ENCODE assay signal across 15 mouse cellular contexts in genomic region chr7:121446281-121446680, GRCm38 (mm10). TPM values are rescaled to one million over a fixed set of nuclear protein-coding genes. Genes with fewer than 3 reads are reported as not detected.
DNase-seq lines count a peak whose midpoint lies in the region; ATAC-seq and TF ChIP-seq lines count a peak whose summit lies in the region.
"Had no signal": no experiment of that assay in that cellular context is flagged by ENCODE, and none has a peak within 500 bp of the region (broad histone marks: within the 10 kb centered on the region; RNA-seq: fewer than 3 reads in every experiment).

No protein-coding gene starts in this region.

- H3K36me3 ChIP-seq in midbrain, embryonic 11.5 days (ENCODE audit: control insufficient read depth, insufficient read depth, low read length): no peaks in the 10 kb centered on the region
- no peaks in the 10 kb centered on the region for H3K36me3 ChIP-seq in midbrain, postnatal 0 days (ENCODE audit: insufficient read depth, low read length)
- H3K36me3 ChIP-seq in liver, embryonic 15.5 days (replicated peaks): no peaks in the 10 kb centered on the region
- no peaks in the 10 kb centered on the region for H3K36me3 ChIP-seq in splenic B cell, adult 2 months (ENCODE audit: control insufficient read depth, insufficient read depth, low read length, poor library complexity, severe bottlenecking)
- H3K36me3 ChIP-seq: forebrain, embryonic 12.5 days; midbrain, embryonic 15.5 days had no signal

- DNase-seq in midbrain, embryonic 11.5 days (ENCODE audit: low spot score, missing footprints): peak; percentile 35
- no peak for DNase-seq in midbrain, postnatal 0 days (ENCODE audit: low spot score)
- DNase-seq in splenic B cell, adult 2 months (ENCODE audit: low read depth, low spot score): peak; percentile 84
- DNase-seq in Muller cell, postnatal 12 days (ENCODE audit: inconsistent ontology term): no peak
- no peak for DNase-seq in frontal cortex, postnatal 10 days (ENCODE audit: low spot score in 2 of 2)
- DNase-seq in layer of hippocampus, postnatal 10 days (ENCODE audit: low spot score in 2 of 2): no peak
- DNase-seq: cerebellum, adult 18-20 months; thymus, postnatal 25 days had no signal

- no peak for TF ChIP-seq CTCF in midbrain, postnatal 0 days (IDR thresholded peaks at IDR 0.05)

- no peaks in the 10 kb centered on the region for H3K4me1 ChIP-seq in midbrain, embryonic 11.5 days (ENCODE audit: control insufficient read depth, insufficient read depth, low read length)
- H3K4me1 ChIP-seq in midbrain, postnatal 0 days (ENCODE audit: insufficient read depth, low read length): no peaks in the 10 kb centered on the region
- no peaks in the 10 kb centered on the region for H3K4me1 ChIP-seq in liver, embryonic 15.5 days (replicated peaks)

- no peak overlapping the region for H3K4me2 ChIP-seq in midbrain, embryonic 11.5 days
- no peak overlapping the region for H3K4me2 ChIP-seq in midbrain, postnatal 0 days (ENCODE audit: low read depth, low read length, poor library complexity, severe bottlenecking)
- no peak overlapping the region for H3K4me2 ChIP-seq in liver, embryonic 15.5 days
- H3K4me2 ChIP-seq: forebrain, embryonic 12.5 days; midbrain, embryonic 15.5 days had no signal

- no peaks in the 10 kb centered on the region for H3K27me3 ChIP-seq in midbrain, embryonic 11.5 days (ENCODE audit: control insufficient read depth, insufficient read depth, low read length)
- no peaks in the 10 kb centered on the region for H3K27me3 ChIP-seq in midbrain, postnatal 0 days (ENCODE audit: insufficient read depth, low read length)
- H3K27me3 ChIP-seq in liver, embryonic 15.5 days: no peaks in the 10 kb centered on the region
- H3K27me3 ChIP-seq in splenic B cell, adult 2 months (ENCODE audit: control insufficient read depth, insufficient read depth, low read length, poor library complexity, severe bottlenecking): no peaks in the 10 kb centered on the region
- H3K27me3 ChIP-seq: forebrain, embryonic 12.5 days; midbrain, embryonic 15.5 days had no signal

- ATAC-seq in midbrain, embryonic 11.5 days (ENCODE audit: low FRiP score): no peak
- ATAC-seq in midbrain, postnatal 0 days (ENCODE audit: low FRiP score): no peak
- ATAC-seq in liver, embryonic 15.5 days (ENCODE audit: insufficient read depth): 0 out of 2 replicates have a peak, but pooled peaks have one; percentile 49
- peak; percentile 97 for ATAC-seq in megakaryocyte, adult 5-6 weeks (ENCODE audit: poor library complexity, severe bottlenecking)
- ATAC-seq: midbrain, embryonic 15.5 days; Patski had no signal

- no peak overlapping the region for H3K9ac ChIP-seq in midbrain, embryonic 11.5 days (ENCODE audit: low read length)
- no peak overlapping the region for H3K9ac ChIP-seq in midbrain, postnatal 0 days (replicated peaks; ENCODE audit: low read length, poor library complexity, severe bottlenecking)
- no peak overlapping the region for H3K9ac ChIP-seq in liver, embryonic 15.5 days
- H3K9ac ChIP-seq: forebrain, embryonic 12.5 days; midbrain, embryonic 15.5 days had no signal

- H3K4me3 ChIP-seq in midbrain, embryonic 11.5 days (ENCODE audit: low read depth, low read length): no peak overlapping the region
- no peak overlapping the region for H3K4me3 ChIP-seq in midbrain, postnatal 0 days (ENCODE audit: low read depth, low read length)
- no peak overlapping the region for H3K4me3 ChIP-seq in liver, embryonic 15.5 days (replicated peaks)
- H3K4me3 ChIP-seq: forebrain, embryonic 12.5 days; midbrain, embryonic 15.5 days had no signal

- no peaks in the 10 kb centered on the region for H3K9me3 ChIP-seq in midbrain, embryonic 11.5 days (ENCODE audit: control insufficient read depth, low read length)
- no peaks in the 10 kb centered on the region for H3K9me3 ChIP-seq in midbrain, postnatal 0 days (ENCODE audit: low read length)
- H3K9me3 ChIP-seq in liver, embryonic 15.5 days (replicated peaks): no peaks in the 10 kb centered on the region
- H3K9me3 ChIP-seq: forebrain, embryonic 12.5 days; midbrain, embryonic 15.5 days had no signal

- H3K27ac ChIP-seq in midbrain, embryonic 11.5 days (ENCODE audit: low read depth, low read length): no peak overlapping the region
- H3K27ac ChIP-seq in midbrain, postnatal 0 days (ENCODE audit: low read depth, low read length): no peak overlapping the region
- no peak overlapping the region for H3K27ac ChIP-seq in liver, embryonic 15.5 days (replicated peaks)
- H3K27ac ChIP-seq: forebrain, embryonic 12.5 days; midbrain, embryonic 15.5 days had no signal

- WGBS in midbrain, embryonic 11.5 days: 87% methylated on average over 4 of the region's 4 CpGs
- 84% methylated on average over 4 of the region's 4 CpGs for WGBS in midbrain, postnatal 0 days
- WGBS in liver, embryonic 15.5 days (ENCODE audit: insufficient replicate concordance): 32% methylated on average over 4 of the region's 4 CpGs

RNA-seq across cellular contexts. Expression of gene Hs3st2, which starts 54.6 kb away (rescaled TPM):
- polyA plus RNA-seq in midbrain, embryonic 11.5 days (2014; fragmentation: Nextera tagmentation; extraction: Ambion mirVana): 0.70 and 1.2 TPM in 2 replicates
- total RNA-seq in midbrain, postnatal 0 days (2014; rRNA removed): 30.2 and 30.5 TPM in 2 replicates
- polyA plus RNA-seq in midbrain, postnatal 0 days (2015; fragmentation: Nextera tagmentation; extraction: Ambion mirVana): 22.5 and 27.1 TPM in 2 replicates
- not detected in 2 replicates for polyA plus RNA-seq in liver, embryonic 15.5 days (2015; fragmentation: Nextera tagmentation; extraction: Ambion mirVana)
- total RNA-seq in megakaryocyte, adult 5-6 weeks (2015): not detected in 2 replicates
- not detected in 2 replicates for total RNA-seq in megakaryocyte, adult 5-6 weeks (2017)
- total RNA-seq in layer of hippocampus, postnatal 10 days (2021): 10 to 100 TPM; 16.5 to 20.2 TPM
- polyA plus RNA-seq: gonadal fat pad, adult 2 months; heart, postnatal 0 days; Patski had no signal

Comparison
In these comparisons a context has a peak if more than half of its experiments do, and no peak if none do; other contexts are left out.
1. DNase-seq: peak in midbrain, embryonic 11.5 days (single experiment) and splenic B cell, adult 2 months (single experiment); none in midbrain, postnatal 0 days (single experiment), Muller cell, postnatal 12 days (single experiment), frontal cortex, postnatal 10 days (0 of 2) and layer of hippocampus, postnatal 10 days (0 of 2).
2. ATAC-seq: peak in liver, embryonic 15.5 days (single experiment) and megakaryocyte, adult 5-6 weeks (single experiment); none in midbrain, embryonic 11.5 days (single experiment) and midbrain, postnatal 0 days (single experiment).
3. RNA of gene Hs3st2, which starts 54.6 kb away (total RNA-seq): 30.2 to 30.5 TPM in midbrain, postnatal 0 days and 16.5 to 20.2 TPM in layer of hippocampus, postnatal 10 days; not detected in megakaryocyte, adult 5-6 weeks; every median in the first group is over 10 times any median in the second.